Mouse (Mus musculus) embryonic facial prominence, embryonic 13.5 days (tissue): ENCODE results near the gene H2al1d. TPM values are rescaled to one million over a fixed set of nuclear protein-coding genes. Genes with fewer than 3 reads are reported as not detected.
"Not testable (repeated sequence)": the region's sequence is repeated elsewhere in the genome, so short reads cannot be mapped to it uniquely, and the experiment has no call there.

Source experiments
- ATAC-seq: fragments of 200-750 bp; cut with Nextera tagmentation; 2 replicates; pipeline ENCODE4 v1.8.0; 2017; ENCODE audit warnings: low read depth; ENCODE audit not compliant: insufficient number of reproducible peaks, insufficient read depth, low FRiP score, low TSS enrichment
- H3K27ac ChIP-seq: fragments of 300-500 bp; sonication (generic); 2 replicates; pipeline ENCODE4 v1.5.1; 2015; ENCODE audit warnings: moderate library complexity, mild to moderate bottlenecking, inconsistent platforms
- H3K27me3 ChIP-seq: fragments of 300-500 bp; sonication (generic); 2 replicates; pipeline ENCODE4 v1.6.1; 2015; ENCODE audit warnings: mild to moderate bottlenecking, inconsistent platforms
- H3K36me3 ChIP-seq: fragments of 300-500 bp; sonication (generic); 2 replicates; pipeline ENCODE4 v1.6.1; 2015; ENCODE audit warnings: mild to moderate bottlenecking, inconsistent platforms
- H3K4me1 ChIP-seq: fragments of 300-500 bp; sonication (generic); 2 replicates; pipeline ENCODE4 v1.6.1; 2015; ENCODE audit warnings: inconsistent platforms
- H3K4me2 ChIP-seq: fragments of 300-500 bp; sonication (generic); 2 replicates; pipeline ENCODE4 v1.6.1; 2015; ENCODE audit warnings: moderate library complexity, mild to moderate bottlenecking, inconsistent platforms
- H3K4me3 ChIP-seq: fragments of 300-500 bp; sonication (generic); 2 replicates; pipeline ENCODE4 v1.5.1; 2015; ENCODE audit warnings: mild to moderate bottlenecking, inconsistent platforms
- H3K9ac ChIP-seq: fragments of 300-500 bp; sonication (generic); 2 replicates; pipeline ENCODE4 v1.6.1; 2015; ENCODE audit warnings: mild to moderate bottlenecking, inconsistent platforms
- H3K9me3 ChIP-seq: fragments of 300-500 bp; sonication (generic); 2 replicates; pipeline ENCODE4 v1.6.1; 2016; ENCODE audit warnings: inconsistent platforms
- WGBS: fragments of 180-500 bp; shearing (Covaris S2); methylation state at CpG from one replicate; pipeline ENCODE4 v1.1.7; 2015; ENCODE audit warnings: mixed read lengths; 5-methylcytosine and 5-hydroxymethylcytosine counted together
- polyA plus RNA-seq: library from polyadenylated mRNA; unstranded; fragments of >200 nt; fragmentation: Nextera tagmentation; extraction: Ambion mirVana; gene quantifications from 2 replicates; pipeline ENCODE4 v1.2.1, GENCODE M21; 2015

The H2al1d gene
- polyA plus RNA-seq, 1 experiment from 2014 or later, result not detected

GRCm38 (mm10) chrX:11311634-11312033 is 3.0 kb downstream of the H2al1d start, which contains the start of gene H2al1e:
TSS of gene H2al1e (plus strand) at chrX:11311934.
- no CpG with 5 or more reads among the region's 3 CpGs for WGBS
- not testable (repeated sequence) for H3K9ac ChIP-seq, H3K4me3 ChIP-seq, H3K9me3 ChIP-seq, H3K27me3 ChIP-seq, H3K36me3 ChIP-seq, H3K4me2 ChIP-seq, ATAC-seq, H3K27ac ChIP-seq, H3K4me1 ChIP-seq

GRCm38 (mm10) chrX:11314858-11315257 is 6.2 kb downstream of the H2al1d start, which contains the start of gene H2al1f:
TSS of gene H2al1f (plus strand) at chrX:11315158.
- H3K9ac ChIP-seq, H3K4me2 ChIP-seq, H3K27me3 ChIP-seq, H3K4me1 ChIP-seq, H3K27ac ChIP-seq, H3K4me3 ChIP-seq, H3K36me3 ChIP-seq, H3K9me3 ChIP-seq, ATAC-seq: not testable (repeated sequence)
- no CpG with 5 or more reads among the region's 6 CpGs for WGBS

- not testable (repeated sequence) for H3K36me3 ChIP-seq, H3K9ac ChIP-seq, H3K4me3 ChIP-seq, ATAC-seq, H3K27ac ChIP-seq, H3K9me3 ChIP-seq, H3K4me1 ChIP-seq, H3K27me3 ChIP-seq, H3K4me2 ChIP-seq
- WGBS, result no CpG with 5 or more reads among the region's 3 CpGs
These were observed 9.3 kb downstream of the H2al1d start, which contains the start of gene H2al1g for GRCm38 (mm10) chrX:11317956-11318355. TSS of gene H2al1g (plus strand) at chrX:11318256.

GRCm38 (mm10) chrX:11321192-11321591 is 12.6 kb downstream of the H2al1d start, which contains the start of gene H2al1h:
TSS of gene H2al1h (plus strand) at chrX:11321492.
- not testable (repeated sequence) for H3K27ac ChIP-seq, H3K9ac ChIP-seq, H3K4me1 ChIP-seq, H3K4me3 ChIP-seq, H3K4me2 ChIP-seq, H3K36me3 ChIP-seq, H3K9me3 ChIP-seq, H3K27me3 ChIP-seq, ATAC-seq
- no CpG with 5 or more reads among the region's 6 CpGs for WGBS

- not testable (repeated sequence) for H3K4me1 ChIP-seq, H3K9me3 ChIP-seq, H3K27me3 ChIP-seq, H3K36me3 ChIP-seq, ATAC-seq, H3K4me3 ChIP-seq, H3K9ac ChIP-seq, H3K4me2 ChIP-seq, H3K27ac ChIP-seq
- whole genome bisulfite sequencing, result no CpG with 5 or more reads among the region's 5 CpGs
These were observed 15.7 kb downstream of the H2al1d start, which contains the start of gene H2al1i for GRCm38 (mm10) chrX:11324359-11324758. TSS of gene H2al1i (plus strand) at chrX:11324659.

- not testable (repeated sequence) for H3K36me3 ChIP-seq, H3K4me3 ChIP-seq, H3K27ac ChIP-seq, H3K9ac ChIP-seq, H3K9me3 ChIP-seq, H3K4me2 ChIP-seq, H3K4me1 ChIP-seq, ATAC-seq
- 90% methylated on average over 2 of the region's 2 CpGs for WGBS
- H3K27me3 ChIP-seq, result 0 out of 2 replicates have a peak, but pooled peaks cover 12% of the 10 kb centered on the region
These were observed 18.9 kb downstream of the H2al1d start, which contains the start of gene H2al1j for GRCm38 (mm10) chrX:11327522-11327921. TSS of gene H2al1j (plus strand) at chrX:11327822.

- no peak overlapping the region for H3K27ac ChIP-seq
- H3K4me2 ChIP-seq, result peak overlapping the region; percentile 33
- H3K36me3 ChIP-seq, result no peaks in the 10 kb centered on the region
- H3K9me3 ChIP-seq, result no peaks in the 10 kb centered on the region
- H3K4me3 ChIP-seq, result no peak overlapping the region
- H3K27me3 ChIP-seq, result peaks cover 44% of the 10 kb centered on the region
- H3K4me1 ChIP-seq, result peaks cover 18% of the 10 kb centered on the region
- no peak for ATAC-seq
- WGBS, result 37% methylated on average over 9 of the region's 9 CpGs
- H3K9ac ChIP-seq, result no peak overlapping the region
These were observed 37.1 kb downstream of the H2al1d start for GRCm38 (mm10) chrX:11345762-11346161.

- H3K4me2 ChIP-seq, result no peak overlapping the region
- peaks cover 42% of the 10 kb centered on the region for H3K27me3 ChIP-seq
- H3K9me3 ChIP-seq, result no peaks in the 10 kb centered on the region
- H3K4me1 ChIP-seq, result peaks cover 18% of the 10 kb centered on the region
- H3K4me3 ChIP-seq, result no peak overlapping the region
- H3K9ac ChIP-seq, result no peak overlapping the region
- 76% methylated on average over 3 of the region's 3 CpGs for WGBS
- no peak overlapping the region for H3K27ac ChIP-seq
- ATAC-seq, result no peak
- no peaks in the 10 kb centered on the region for H3K36me3 ChIP-seq
These were observed 38.1 kb downstream of the H2al1d start for GRCm38 (mm10) chrX:11346756-11347155.

Other genes starting within 250 kb of the H2al1d start
- gene H2al1a, start 9.6 kb upstream of the H2al1d start, polyA plus RNA-seq, result not detected in 2 replicates
- gene H2al1b, start 6.4 kb upstream of the H2al1d start, polyA plus RNA-seq, result not detected in 2 replicates
- not detected in 2 replicates for gene H2al1c, start 3.2 kb upstream of the H2al1d start, polyA plus RNA-seq
- gene H2al1e, start 3.1 kb downstream of the H2al1d start, polyA plus RNA-seq, result not detected in 2 replicates
- gene H2al1f, start 6.3 kb downstream of the H2al1d start, polyA plus RNA-seq, result not detected in 2 replicates
- gene H2al1g, start 9.4 kb downstream of the H2al1d start, polyA plus RNA-seq, result not detected in 2 replicates
- gene H2al1h, start 12.7 kb downstream of the H2al1d start, polyA plus RNA-seq, result not detected in 2 replicates
- not detected in 2 replicates for gene H2al1i, start 15.8 kb downstream of the H2al1d start, polyA plus RNA-seq
- gene H2al1j, start 19.0 kb downstream of the H2al1d start, polyA plus RNA-seq, result not detected in 2 replicates